Mouse (Mus musculus) heart, embryonic 10.5 days (tissue): ENCODE data around the gene Pcnx3. TPM values are rescaled to one million over a fixed set of nuclear protein-coding genes. Genes with fewer than 3 reads are reported as not detected.

Source experiments
- DNase-seq: peaks from one replicate; pipeline ENCODE4 v3.0.0-alpha.2; 2017; ENCODE audit warnings: low spot score
- H3K27ac ChIP-seq: fragments of 300-500 bp; sonication (generic); 2 replicates; pipeline ENCODE4 v1.5.1; 2016; ENCODE audit warnings: mild to moderate bottlenecking
- H3K27me3 ChIP-seq: fragments of 300-500 bp; sonication (generic); 2 replicates; pipeline ENCODE4 v1.6.1; 2016; ENCODE audit warnings: mild to moderate bottlenecking; ENCODE audit not compliant: poor library complexity, insufficient read depth, severe bottlenecking
- H3K36me3 ChIP-seq: fragments of 300-500 bp; sonication (generic); 2 replicates; pipeline ENCODE4 v1.6.1; 2016; ENCODE audit warnings: mild to moderate bottlenecking, moderate library complexity
- H3K4me1 ChIP-seq: fragments of 300-500 bp; sonication (generic); 2 replicates; pipeline ENCODE4 v1.6.1; 2016; ENCODE audit warnings: mild to moderate bottlenecking
- H3K4me3 ChIP-seq: fragments of 300-500 bp; sonication (generic); 2 replicates; pipeline ENCODE4 v1.5.1; 2016; ENCODE audit warnings: mild to moderate bottlenecking, moderate library complexity
- H3K9me3 ChIP-seq: fragments of 300-500 bp; sonication (generic); 2 replicates; pipeline ENCODE4 v1.6.1; 2016; ENCODE audit warnings: mild to moderate bottlenecking, moderate library complexity
- WGBS: fragments of 180-500 bp; shearing (Covaris S2); methylation state at CpG from one replicate; pipeline ENCODE4 v1.1.7; 2016; 5-methylcytosine and 5-hydroxymethylcytosine counted together
- polyA plus RNA-seq: library from polyadenylated mRNA; unstranded; fragments of >200 nt; fragmentation: Nextera tagmentation; extraction: Ambion mirVana; gene quantifications from 2 replicates; pipeline ENCODE4 v1.2.1, GENCODE M21; 2016

Gene Pcnx3
- polyA plus RNA-seq, 1 experiment from 2014 or later = 26.3 TPM

GRCm38 (mm10) chr19:5641021-5641420 lies 47.7 kb downstream of the Pcnx3 start:
- no peak for DNase-seq
- 81% methylated on average over 17 of the region's 17 CpGs for WGBS
- peaks cover 52% of the 10 kb centered on the region for H3K4me1 ChIP-seq
- H3K4me3 ChIP-seq = no peak overlapping the region
- H3K36me3 ChIP-seq = peaks cover 74% of the 10 kb centered on the region
- no peaks in the 10 kb centered on the region for H3K27me3 ChIP-seq
- H3K27ac ChIP-seq = peak overlapping the region; percentile 59
- no peaks in the 10 kb centered on the region for H3K9me3 ChIP-seq

DNA sequence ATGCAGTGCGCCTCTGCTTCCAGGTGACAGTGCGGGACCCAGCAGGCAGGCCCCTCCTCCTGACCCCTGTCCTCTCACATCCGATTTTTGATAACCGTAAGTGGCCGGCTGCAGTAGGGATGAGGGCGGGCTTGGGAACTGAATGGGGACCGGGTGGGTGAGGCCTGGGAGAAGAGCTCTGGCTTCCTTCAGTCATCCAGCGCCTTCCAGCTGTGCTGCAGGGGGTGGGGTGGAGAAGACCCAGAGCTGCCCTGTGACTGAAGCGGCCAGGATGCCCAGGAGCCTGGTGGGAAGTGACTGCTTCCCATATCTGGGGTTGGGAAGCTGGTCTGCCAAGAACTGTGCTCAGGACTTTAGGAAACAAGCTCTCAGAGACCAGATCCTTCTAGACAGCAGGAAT lies 48.4 kb downstream of the Pcnx3 start:
- no peaks in the 10 kb centered on the region for H3K9me3 ChIP-seq
- 20% methylated on average over 9 of the region's 9 CpGs for WGBS
- H3K4me1 ChIP-seq = peaks cover 52% of the 10 kb centered on the region
- no peaks in the 10 kb centered on the region for H3K27me3 ChIP-seq
- peak overlapping the region; percentile 33 for H3K4me3 ChIP-seq
- DNase-seq = peak; percentile 86
- H3K36me3 ChIP-seq = peaks cover 67% of the 10 kb centered on the region
- H3K27ac ChIP-seq = peak overlapping the region; percentile 59

DNA sequence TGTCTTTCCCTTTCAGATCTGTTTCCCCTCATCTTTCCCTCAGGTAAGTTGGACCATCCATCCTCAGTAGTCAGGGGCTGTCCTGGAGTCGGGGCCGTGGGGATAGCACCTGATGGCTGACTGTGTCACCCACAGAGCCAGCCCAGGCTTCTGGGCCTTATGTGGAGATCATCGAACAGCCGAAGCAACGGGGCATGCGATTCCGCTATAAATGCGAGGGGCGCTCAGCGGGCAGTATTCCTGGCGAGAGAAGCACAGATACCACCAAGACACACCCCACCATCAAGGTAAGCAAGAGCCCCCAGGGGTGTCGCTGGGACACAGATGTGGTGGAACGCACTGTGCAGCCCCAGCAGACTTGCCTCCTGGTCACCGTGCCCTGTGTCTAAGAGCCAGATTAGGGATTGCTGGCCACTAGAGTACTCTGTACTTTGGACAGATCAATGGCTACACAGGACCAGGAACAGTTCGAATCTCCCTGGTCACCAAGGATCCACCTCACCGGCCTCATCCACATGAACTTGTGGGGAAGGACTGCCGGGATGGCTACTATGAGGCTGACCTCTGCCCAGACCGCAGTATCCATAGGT lies 50.2 kb downstream of the Pcnx3 start:
- no peaks in the 10 kb centered on the region for H3K27me3 ChIP-seq
- peak overlapping the region; percentile 97 for H3K27ac ChIP-seq
- peaks cover 52% of the 10 kb centered on the region for H3K4me1 ChIP-seq
- WGBS = 89% methylated on average over 18 of the region's 18 CpGs
- peaks cover 49% of the 10 kb centered on the region for H3K36me3 ChIP-seq
- no peaks in the 10 kb centered on the region for H3K9me3 ChIP-seq
- H3K4me3 ChIP-seq = peak overlapping the region; percentile 80
- DNase-seq = no peak

DNA sequence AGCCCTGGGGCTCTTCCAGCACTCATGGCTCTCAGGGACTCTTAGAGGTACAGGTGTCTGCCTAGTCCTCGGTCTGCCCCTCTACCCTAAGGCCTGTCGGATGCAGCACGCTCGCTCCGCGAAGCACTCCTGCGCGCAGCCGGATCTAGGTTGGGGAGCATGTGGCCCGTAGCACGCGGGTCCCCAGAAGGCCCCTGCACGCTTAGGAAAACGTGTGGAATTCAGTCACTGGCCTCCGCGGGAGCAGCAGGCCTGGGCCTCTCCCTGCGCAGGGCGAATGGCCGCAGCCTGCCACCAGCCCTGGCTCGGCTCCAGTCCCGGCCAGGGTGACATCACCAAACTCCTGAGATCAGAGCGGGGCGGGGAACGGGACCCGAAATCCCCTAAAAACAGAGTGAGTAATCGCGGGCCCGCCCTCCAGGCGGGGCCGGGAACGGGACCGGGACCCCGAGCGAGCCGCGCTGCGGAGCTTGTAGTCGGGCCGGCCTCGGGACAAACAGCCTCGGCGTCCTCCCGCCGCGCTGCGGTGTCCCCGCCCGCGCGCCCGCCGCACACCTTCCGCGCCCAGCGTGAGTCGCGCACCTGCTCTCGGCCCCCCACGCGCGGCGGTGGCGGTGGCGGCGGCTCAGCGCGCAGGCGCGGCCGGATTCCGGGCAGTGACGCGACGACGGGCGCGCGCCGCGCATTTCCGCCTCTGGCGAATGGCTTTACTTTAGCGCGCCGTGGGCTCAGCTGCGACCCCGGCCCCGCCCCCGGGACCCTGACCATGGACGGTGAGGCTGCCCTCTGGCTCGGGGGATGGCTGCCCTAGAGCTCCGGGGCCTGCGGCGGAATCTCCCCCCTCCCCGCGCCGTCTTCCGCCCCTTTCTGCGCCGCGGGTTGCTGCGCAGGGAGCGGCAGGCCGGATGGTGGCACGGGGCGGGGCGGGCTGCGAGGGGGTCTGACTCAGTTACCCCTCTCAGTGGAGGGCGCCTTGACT lies 51.4 kb downstream of the Pcnx3 start, which contains the start of gene Rela:
Rela (plus strand) TSS at position 415 of the 979 bp plus-strand sequence.
- DNase-seq = peak; percentile 91
- Histone ChIP-seq H3K27me3 (no peaks in the 10 kb centered on the region), H3K4me3 (peak within 1 kb of the TSS; percentile 80), H3K27ac (peak within 1 kb of the TSS; percentile 97), H3K4me1 (peaks cover 52% of the 10 kb centered on the region), H3K36me3 (peaks cover 38% of the 10 kb centered on the region), H3K9me3 (no peaks in the 10 kb centered on the region)
- WGBS = under 1% methylated on average over 102 of the region's 109 CpGs

GRCm38 (mm10) chr19:5636571-5637041 lies 52.1 kb downstream of the Pcnx3 start:
- no peaks in the 10 kb centered on the region for H3K27me3 ChIP-seq
- H3K36me3 ChIP-seq = peaks cover 31% of the 10 kb centered on the region
- DNase-seq = no peak
- H3K9me3 ChIP-seq = no peaks in the 10 kb centered on the region
- peaks cover 50% of the 10 kb centered on the region for H3K4me1 ChIP-seq
- 44% methylated on average over 12 of the region's 12 CpGs for WGBS
- peak overlapping the region; percentile 80 for H3K4me3 ChIP-seq
- H3K27ac ChIP-seq = peak overlapping the region; percentile 97

DNA sequence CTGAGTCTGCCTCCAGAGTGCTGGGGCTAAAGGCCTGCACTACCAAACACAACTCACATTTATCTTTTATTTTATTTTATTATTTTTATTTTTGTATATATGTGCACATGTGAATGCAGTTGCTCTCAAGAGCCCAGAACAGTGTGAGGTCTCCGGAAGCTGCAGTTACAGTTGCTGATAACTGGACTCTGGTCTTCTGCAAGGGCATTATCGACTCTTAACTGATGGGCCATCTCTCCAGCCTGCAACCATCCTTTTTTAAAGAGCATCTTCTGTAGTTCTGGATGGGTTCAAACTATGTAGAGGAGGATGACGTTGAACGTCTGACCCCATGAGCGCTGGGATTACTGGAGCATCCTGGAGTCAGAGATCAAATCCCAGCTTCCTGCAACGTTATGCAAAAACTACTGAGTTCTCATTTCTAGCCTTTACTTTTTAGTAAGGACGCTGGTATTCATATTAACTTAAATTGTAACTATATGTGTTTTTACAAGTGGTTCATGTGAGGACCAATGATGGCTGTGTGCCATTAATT lies 52.6 kb downstream of the Pcnx3 start:
- Histone ChIP-seq H3K27me3 (no peaks in the 10 kb centered on the region), H3K27ac (no peak overlapping the region), H3K36me3 (peaks cover 26% of the 10 kb centered on the region), H3K4me3 (no peak overlapping the region), H3K4me1 (peaks cover 45% of the 10 kb centered on the region), H3K9me3 (no peaks in the 10 kb centered on the region)
- DNase-seq = no peak
- 78% methylated on average over 7 of the region's 7 CpGs for WGBS

- Histone ChIP-seq H3K4me1 (peaks cover 11% of the 10 kb centered on the region), H3K36me3 (no peaks in the 10 kb centered on the region), H3K9me3 (no peaks in the 10 kb centered on the region), H3K27ac (no peak overlapping the region), H3K4me3 (no peak overlapping the region), H3K27me3 (no peaks in the 10 kb centered on the region)
- DNase-seq = no peak
- 66% methylated on average over 9 of the region's 9 CpGs for WGBS
Observed at GRCm38 (mm10) chr19:5632120-5632519, 56.6 kb downstream of the Pcnx3 start.

- no peak overlapping the region for H3K4me3 ChIP-seq
- H3K4me1 ChIP-seq = no peaks in the 10 kb centered on the region
- H3K27me3 ChIP-seq = no peaks in the 10 kb centered on the region
- no peak overlapping the region for H3K27ac ChIP-seq
- DNase-seq = no peak
- no peaks in the 10 kb centered on the region for H3K36me3 ChIP-seq
- no peaks in the 10 kb centered on the region for H3K9me3 ChIP-seq
Observed at GRCm38 (mm10) chr19:5629907-5630306, 58.8 kb downstream of the Pcnx3 start.

GRCm38 (mm10) chr19:5625311-5625710 lies 63.4 kb downstream of the Pcnx3 start:
- no peaks in the 10 kb centered on the region for H3K9me3 ChIP-seq

GRCm38 (mm10) chr19:5621884-5622283 lies 66.8 kb downstream of the Pcnx3 start:
- H3K4me3 ChIP-seq = no peak overlapping the region
- no peaks in the 10 kb centered on the region for H3K27me3 ChIP-seq
- H3K4me1 ChIP-seq = no peaks in the 10 kb centered on the region
- 58% methylated on average over 5 of the region's 5 CpGs for WGBS
- H3K27ac ChIP-seq = no peak overlapping the region
- no peaks in the 10 kb centered on the region for H3K36me3 ChIP-seq
- DNase-seq = no peak
- no peaks in the 10 kb centered on the region for H3K9me3 ChIP-seq

More at GRCm38 (mm10) chr19:5625311-5625710, 63.4 kb downstream of the Pcnx3 start:
- no peak for DNase-seq
- Histone ChIP-seq H3K27ac (no peak overlapping the region), H3K27me3 (no peaks in the 10 kb centered on the region), H3K36me3 (no peaks in the 10 kb centered on the region), H3K4me3 (no peak overlapping the region), H3K4me1 (no peaks in the 10 kb centered on the region)
- WGBS = 84% methylated on average over 8 of the region's 8 CpGs

GRCm38 (mm10) chr19:5620007-5620406 lies 68.7 kb downstream of the Pcnx3 start:
- H3K27ac ChIP-seq = no peak overlapping the region
- H3K27me3 ChIP-seq = no peaks in the 10 kb centered on the region
- H3K4me3 ChIP-seq = no peak overlapping the region
- no peaks in the 10 kb centered on the region for H3K4me1 ChIP-seq
- WGBS = 68% methylated on average over 4 of the region's 4 CpGs
- no peaks in the 10 kb centered on the region for H3K36me3 ChIP-seq
- no peak for DNase-seq
- no peaks in the 10 kb centered on the region for H3K9me3 ChIP-seq

DNA sequence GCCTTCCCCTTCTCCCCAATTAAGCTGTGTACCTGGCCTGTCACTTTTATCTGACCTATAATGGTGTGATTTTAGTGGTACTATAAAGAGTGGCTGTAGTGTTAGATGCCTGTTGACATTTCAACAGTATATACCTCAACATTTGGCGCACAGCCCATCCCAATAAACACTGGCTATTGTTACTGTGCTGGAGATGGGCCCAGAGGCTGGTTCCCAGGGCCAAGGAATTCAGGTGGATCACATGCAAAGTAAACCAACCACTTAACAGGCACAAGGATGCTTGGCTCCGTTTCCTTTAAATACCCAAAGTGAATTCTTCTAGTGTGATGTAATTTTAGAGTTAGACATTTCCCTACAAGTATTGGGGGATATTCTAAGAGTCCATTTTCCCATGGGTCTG lies 73.8 kb downstream of the Pcnx3 start:
- H3K4me3 ChIP-seq = no peak overlapping the region
- peaks cover 9% of the 10 kb centered on the region; the same call in 1 of the 2 replicates for H3K4me1 ChIP-seq
- H3K36me3 ChIP-seq = no peaks in the 10 kb centered on the region
- H3K9me3 ChIP-seq = no peaks in the 10 kb centered on the region
- no peaks in the 10 kb centered on the region for H3K27me3 ChIP-seq
- WGBS = 79% methylated on average over 2 of the region's 2 CpGs
- H3K27ac ChIP-seq = no peak overlapping the region
- DNase-seq = no peak
